Mouse (Mus musculus): ENCODE data around the gene Gpsm3. TPM values are rescaled to one million over a fixed set of nuclear protein-coding genes. Genes with fewer than 3 reads are reported as not detected.

Gpsm3 gene
- polyA plus RNA-seq, 1 experiment from 2014 or later: 5.5 TPM

GRCm38 (mm10) chr17:34561200-34561599 is 28.4 kb upstream of the Gpsm3 start:
- Histone ChIP-seq H3K4me1 (replicated peaks) (peaks cover 13% of the 10 kb centered on the region), H3K4me3 (no peak overlapping the region), H3K27ac (peak overlapping the region; percentile 64), H3K9me3 (replicated peaks) (no peaks in the 10 kb centered on the region), H3K4me2 (peak overlapping the region; percentile 30; the same call in 1 of the 2 replicates), H3K27me3 (no peaks in the 10 kb centered on the region), H3K9ac (no peak overlapping the region), H3K36me3 (no peaks in the 10 kb centered on the region)
- 33% methylated on average over 8 of the region's 8 CpGs for WGBS
- no peak for ATAC-seq (replicated peaks; ENCODE audit: insufficient number of reproducible peaks, insufficient read depth, low FRiP score, low read depth)

GRCm38 (mm10) chr17:34562595-34562994 is 27.0 kb upstream of the Gpsm3 start:
- H3K27ac ChIP-seq: no peak overlapping the region
- peaks cover 4% of the 10 kb centered on the region; the same call in 1 of the 2 replicates for H3K27me3 ChIP-seq
- no peak for ATAC-seq (replicated peaks; ENCODE audit: insufficient number of reproducible peaks, insufficient read depth, low FRiP score, low read depth)
- no peak overlapping the region for H3K4me2 ChIP-seq
- H3K4me3 ChIP-seq: no peak overlapping the region
- peaks cover 13% of the 10 kb centered on the region for H3K4me1 ChIP-seq (replicated peaks)
- no peaks in the 10 kb centered on the region for H3K36me3 ChIP-seq
- WGBS: 70% methylated on average over 3 of the region's 3 CpGs
- H3K9me3 ChIP-seq (replicated peaks): no peaks in the 10 kb centered on the region
- H3K9ac ChIP-seq: no peak overlapping the region

- peaks cover 4% of the 10 kb centered on the region; the same call in 1 of the 2 replicates for H3K27me3 ChIP-seq
- H3K36me3 ChIP-seq: no peaks in the 10 kb centered on the region
- H3K27ac ChIP-seq: peak overlapping the region; percentile 36; the same call in 1 of the 2 replicates
- H3K9me3 ChIP-seq (replicated peaks): no peaks in the 10 kb centered on the region
- H3K9ac ChIP-seq: no peak overlapping the region
- peaks cover 13% of the 10 kb centered on the region for H3K4me1 ChIP-seq (replicated peaks)
- ATAC-seq (replicated peaks; ENCODE audit: insufficient number of reproducible peaks, insufficient read depth, low FRiP score, low read depth): no peak
- 64% methylated on average over 11 of the region's 11 CpGs for WGBS
- H3K4me2 ChIP-seq: no peak overlapping the region
- no peak overlapping the region for H3K4me3 ChIP-seq
Observed at GRCm38 (mm10) chr17:34563354-34563753, 26.3 kb upstream of the Gpsm3 start.

GRCm38 (mm10) chr17:34564003-34564421 is 25.6 kb upstream of the Gpsm3 start, which contains the start of gene Notch4:
TSS of gene Notch4 (plus strand) at chr17:34564268.
- Histone ChIP-seq H3K9me3 (replicated peaks) (no peaks in the 10 kb centered on the region), H3K9ac (peak within 1 kb of the TSS; percentile 40)
- peak; percentile 72 for ATAC-seq (replicated peaks; ENCODE audit: insufficient number of reproducible peaks, insufficient read depth, low FRiP score, low read depth)

GRCm38 (mm10) chr17:34564796-34565195 is 24.8 kb upstream of the Gpsm3 start:
- Histone ChIP-seq H3K9me3 (replicated peaks) (no peaks in the 10 kb centered on the region), H3K4me2 (peak overlapping the region; percentile 49), H3K4me1 (replicated peaks) (peaks cover 13% of the 10 kb centered on the region), H3K27ac (peak overlapping the region; percentile 86), H3K27me3 (peaks cover 4% of the 10 kb centered on the region; the same call in 1 of the 2 replicates), H3K9ac (peak overlapping the region; percentile 40; the same call in 1 of the 2 replicates), H3K36me3 (no peaks in the 10 kb centered on the region), H3K4me3 (peak overlapping the region; percentile 37)
- 27% methylated on average over 3 of the region's 3 CpGs for WGBS
- peak; percentile 54 for ATAC-seq (replicated peaks; ENCODE audit: insufficient number of reproducible peaks, insufficient read depth, low FRiP score, low read depth)

More at GRCm38 (mm10) chr17:34564003-34564421, 25.6 kb upstream of the Gpsm3 start, which contains the start of gene Notch4:
- peak within 1 kb of the TSS; percentile 37 for H3K4me3 ChIP-seq
- H3K27me3 ChIP-seq: peaks cover 4% of the 10 kb centered on the region; the same call in 1 of the 2 replicates
- 9% methylated on average over 6 of the region's 6 CpGs for WGBS
- peak within 1 kb of the TSS; percentile 49 for H3K4me2 ChIP-seq
- peak within 1 kb of the TSS; percentile 86 for H3K27ac ChIP-seq
- no peaks in the 10 kb centered on the region for H3K36me3 ChIP-seq
- peaks cover 13% of the 10 kb centered on the region for H3K4me1 ChIP-seq (replicated peaks)

GRCm38 (mm10) chr17:34567311-34567710 is 22.3 kb upstream of the Gpsm3 start:
- 63% methylated on average over 9 of the region's 9 CpGs for WGBS
- ATAC-seq (replicated peaks; ENCODE audit: insufficient number of reproducible peaks, insufficient read depth, low FRiP score, low read depth): no peak
- no peak overlapping the region for H3K4me2 ChIP-seq

GRCm38 (mm10) chr17:34568421-34568820 is 21.2 kb upstream of the Gpsm3 start:
- H3K4me1 ChIP-seq (replicated peaks): peaks cover 13% of the 10 kb centered on the region
- 75% methylated on average over 13 of the region's 13 CpGs for WGBS
- no peak overlapping the region for H3K4me2 ChIP-seq
- H3K4me3 ChIP-seq: no peak overlapping the region
- peaks cover 4% of the 10 kb centered on the region; the same call in 1 of the 2 replicates for H3K27me3 ChIP-seq
- no peak for ATAC-seq (replicated peaks; ENCODE audit: insufficient number of reproducible peaks, insufficient read depth, low FRiP score, low read depth)
- H3K9ac ChIP-seq: no peak overlapping the region
- no peaks in the 10 kb centered on the region for H3K9me3 ChIP-seq (replicated peaks)
- H3K27ac ChIP-seq: no peak overlapping the region
- H3K36me3 ChIP-seq: no peaks in the 10 kb centered on the region

More at GRCm38 (mm10) chr17:34567311-34567710, 22.3 kb upstream of the Gpsm3 start:
- Histone ChIP-seq H3K4me1 (replicated peaks) (peaks cover 13% of the 10 kb centered on the region), H3K9me3 (replicated peaks) (no peaks in the 10 kb centered on the region), H3K4me3 (no peak overlapping the region), H3K9ac (no peak overlapping the region), H3K27ac (no peak overlapping the region), H3K27me3 (peaks cover 4% of the 10 kb centered on the region; the same call in 1 of the 2 replicates), H3K36me3 (no peaks in the 10 kb centered on the region)

GRCm38 (mm10) chr17:34569919-34570318 is 19.7 kb upstream of the Gpsm3 start:
- Histone ChIP-seq H3K4me2 (no peak overlapping the region), H3K9ac (no peak overlapping the region), H3K27ac (no peak overlapping the region), H3K9me3 (replicated peaks) (no peaks in the 10 kb centered on the region), H3K4me3 (no peak overlapping the region), H3K36me3 (no peaks in the 10 kb centered on the region), H3K27me3 (peaks cover 4% of the 10 kb centered on the region; the same call in 1 of the 2 replicates), H3K4me1 (replicated peaks) (0 out of 2 replicates have a peak, but pooled peaks cover 2% of the 10 kb centered on the region)
- ATAC-seq (replicated peaks; ENCODE audit: insufficient number of reproducible peaks, insufficient read depth, low FRiP score, low read depth): no peak
- WGBS: 73% methylated on average over 4 of the region's 4 CpGs

- no peak overlapping the region for H3K4me2 ChIP-seq
- 23% methylated on average over 5 of the region's 5 CpGs for WGBS
Observed at GRCm38 (mm10) chr17:34571875-34572274, 17.7 kb upstream of the Gpsm3 start.

GRCm38 (mm10) chr17:34572361-34572760 is 17.2 kb upstream of the Gpsm3 start:
- no peak for ATAC-seq (replicated peaks; ENCODE audit: insufficient number of reproducible peaks, insufficient read depth, low FRiP score, low read depth)
- Histone ChIP-seq H3K4me1 (replicated peaks) (no peaks in the 10 kb centered on the region), H3K27me3 (peaks cover 2% of the 10 kb centered on the region; the same call in 1 of the 2 replicates), H3K36me3 (no peaks in the 10 kb centered on the region), H3K4me2 (no peak overlapping the region), H3K4me3 (no peak overlapping the region), H3K9ac (no peak overlapping the region), H3K9me3 (replicated peaks) (no peaks in the 10 kb centered on the region), H3K27ac (no peak overlapping the region)
- 20% methylated on average over 15 of the region's 15 CpGs for WGBS

More at GRCm38 (mm10) chr17:34571875-34572274, 17.7 kb upstream of the Gpsm3 start:
- Histone ChIP-seq H3K9ac (no peak overlapping the region), H3K4me1 (replicated peaks) (no peaks in the 10 kb centered on the region), H3K9me3 (replicated peaks) (no peaks in the 10 kb centered on the region), H3K27me3 (peaks cover 4% of the 10 kb centered on the region; the same call in 1 of the 2 replicates), H3K4me3 (no peak overlapping the region), H3K27ac (no peak overlapping the region), H3K36me3 (no peaks in the 10 kb centered on the region)
- ATAC-seq (replicated peaks; ENCODE audit: insufficient number of reproducible peaks, insufficient read depth, low FRiP score, low read depth): no peak

GRCm38 (mm10) chr17:34576577-34576976 is 13.0 kb upstream of the Gpsm3 start:
- Histone ChIP-seq H3K4me3 (no peak overlapping the region), H3K36me3 (no peaks in the 10 kb centered on the region), H3K4me2 (no peak overlapping the region), H3K4me1 (replicated peaks) (no peaks in the 10 kb centered on the region), H3K9ac (no peak overlapping the region), H3K9me3 (replicated peaks) (no peaks in the 10 kb centered on the region), H3K27me3 (no peaks in the 10 kb centered on the region), H3K27ac (no peak overlapping the region)
- ATAC-seq (replicated peaks; ENCODE audit: insufficient number of reproducible peaks, insufficient read depth, low FRiP score, low read depth): no peak
- WGBS: 58% methylated on average over 5 of the region's 5 CpGs

- Histone ChIP-seq H3K9me3 (replicated peaks) (no peaks in the 10 kb centered on the region), H3K4me2 (no peak overlapping the region), H3K4me1 (replicated peaks) (no peaks in the 10 kb centered on the region), H3K27ac (no peak overlapping the region), H3K27me3 (no peaks in the 10 kb centered on the region), H3K4me3 (no peak overlapping the region), H3K9ac (no peak overlapping the region), H3K36me3 (no peaks in the 10 kb centered on the region)
- ATAC-seq (replicated peaks; ENCODE audit: insufficient number of reproducible peaks, insufficient read depth, low FRiP score, low read depth): no peak
- WGBS: 91% methylated on average over 3 of the region's 3 CpGs
Observed at GRCm38 (mm10) chr17:34578070-34578469, 11.5 kb upstream of the Gpsm3 start.

All from heart, embryonic 15.5 days (tissue).